Mouse (Mus musculus) limb, embryonic 15.5 days (tissue): ENCODE results near the gene Fxyd1. TPM values are rescaled to one million over a fixed set of nuclear protein-coding genes. Genes with fewer than 3 reads are reported as not detected.

Source experiments
- microRNA-seq: library from miRNA; unstranded; fragments of <30 nt; microRNA quantifications from one replicate; pipeline ENCODE4, GENCODE M21; 2016
- polyA plus RNA-seq: library from polyadenylated mRNA; unstranded; fragments of >200 nt; fragmentation: Nextera tagmentation; extraction: Ambion mirVana; gene quantifications from 2 replicates; pipeline ENCODE4 v1.2.1, GENCODE M21; 2015

The Fxyd1 gene
- polyA plus RNA-seq, 1 experiment from 2014 or later: 107 TPM

Small RNAs within 50 kb of the gene (microRNA-seq; reads per million reads assigned to microRNA genes)
- not detected for gene Mir7050

Other genes with a start within 250 kb of the Fxyd1 start
- 0.27 TPM in 1 of 2 replicates, not detected in the other for gene Ffar2, start 233.4 kb downstream of the Fxyd1 start, polyA plus RNA-seq
- not detected in 2 replicates for gene Ffar3, start 201.0 kb downstream of the Fxyd1 start, polyA plus RNA-seq
- gene Ffar1, start 195.6 kb downstream of the Fxyd1 start, polyA plus RNA-seq: not detected in 2 replicates
- 0.04 and 0.11 TPM in 2 replicates for gene Cd22, start 176.9 kb downstream of the Fxyd1 start, polyA plus RNA-seq
- gene Mag, start 142.3 kb downstream of the Fxyd1 start, polyA plus RNA-seq: 1.3 and 1.4 TPM in 2 replicates
- not detected in 2 replicates for gene Hamp2, start 132.5 kb downstream of the Fxyd1 start, polyA plus RNA-seq
- not detected in 2 replicates for gene Hamp, start 113.2 kb downstream of the Fxyd1 start, polyA plus RNA-seq
- 22.3 and 23.4 TPM in 2 replicates for gene Usf2, start 100.4 kb downstream of the Fxyd1 start, polyA plus RNA-seq
- gene Lsr, start 83.7 kb downstream of the Fxyd1 start, polyA plus RNA-seq: 37.1 and 39.5 TPM in 2 replicates
- 2.4 and 2.7 TPM in 2 replicates for gene Fam187b, start 83.4 kb downstream of the Fxyd1 start, polyA plus RNA-seq
- 42.3 and 52.6 TPM in 2 replicates for gene Fxyd5, start 14.7 kb downstream of the Fxyd1 start, polyA plus RNA-seq
- gene Fxyd7, start 5.7 kb downstream of the Fxyd1 start, polyA plus RNA-seq: 13.1 and 19.0 TPM in 2 replicates
- gene Lgi4, start 2.1 kb upstream of the Fxyd1 start, polyA plus RNA-seq: 0.58 and 0.88 TPM in 2 replicates
- 76.1 and 91.8 TPM in 2 replicates for gene Fxyd3, start 19.5 kb upstream of the Fxyd1 start, polyA plus RNA-seq
- 2.4 and 3.4 TPM in 2 replicates for gene Hpn, start 58.1 kb upstream of the Fxyd1 start, polyA plus RNA-seq
- gene Scn1b, start 69.8 kb upstream of the Fxyd1 start, polyA plus RNA-seq: 4.7 and 5.7 TPM in 2 replicates
- gene Gramd1a, start 98.7 kb upstream of the Fxyd1 start, polyA plus RNA-seq: 68.2 and 70.9 TPM in 2 replicates
- gene Scgb2b2, start 233.3 kb upstream of the Fxyd1 start, polyA plus RNA-seq: not detected in 2 replicates
- gene Scgb1b2, start 234.6 kb upstream of the Fxyd1 start, polyA plus RNA-seq: not detected in 2 replicates